Mouse (Mus musculus) heart, adult 2 months (tissue): ENCODE results near the gene Unc5b. TPM values are rescaled to one million over a fixed set of nuclear protein-coding genes. Genes with fewer than 3 reads are reported as not detected.
"Not testable (repeated sequence)": the region's sequence is repeated elsewhere in the genome, so short reads cannot be mapped to it uniquely, and the experiment has no call there.

Experiments
- DNase-seq, 2 experiments: peaks; one replicate each; pipeline ENCODE4 v3.0.0; 2021
- H3K27ac ChIP-seq: fragments of 200-600 bp; 2 replicates; pipeline ENCODE4 v1.8.1; 2022
- H3K27me3 ChIP-seq: fragments of 200-500 bp; 2 replicates; pipeline ENCODE4 v1.6.1; 2012; ENCODE audit warnings: mild to moderate bottlenecking, low read length, inconsistent platforms, mixed read lengths; ENCODE audit not compliant: control insufficient read depth, insufficient read depth
- H3K36me3 ChIP-seq: fragments of 200-500 bp; 2 replicates; pipeline ENCODE4 v1.6.1; 2012; ENCODE audit warnings: low read length, inconsistent platforms; ENCODE audit not compliant: control insufficient read depth, insufficient read depth
- H3K4me1 ChIP-seq: fragments of 200-500 bp; 2 replicates; pipeline ENCODE4 v1.6.1; 2011; ENCODE audit warnings: low read length; ENCODE audit not compliant: control insufficient read depth, insufficient read depth
- H3K4me3 ChIP-seq: fragments of 200-600 bp; 2 replicates; pipeline ENCODE4 v1.8.1; 2022
- H3K79me2 ChIP-seq: fragments of 200-500 bp; replicated peaks from 2 replicates; pipeline ENCODE4 v1.6.1; 2012; ENCODE audit warnings: mild to moderate bottlenecking, inconsistent platforms, low read length, moderate library complexity, mixed read lengths; ENCODE audit not compliant: control insufficient read depth, insufficient read depth
- H3K9ac ChIP-seq: fragments of 200-500 bp; 2 replicates; pipeline ENCODE4 v1.6.1; 2012; ENCODE audit warnings: low read depth, mild to moderate bottlenecking, control low read depth, inconsistent platforms, low read length, mixed read lengths
- CTCF ChIP-seq: fragments of 200-600 bp; IDR thresholded peaks from 2 replicates; pipeline ENCODE4 v1.8.1; 2022; ENCODE audit warnings: antibody characterized with exemption, mild to moderate bottlenecking, moderate library complexity
- EP300 ChIP-seq: fragments of 200-500 bp; IDR thresholded peaks from 2 replicates; pipeline ENCODE4 v1.6.1; 2011; ENCODE audit warnings: low read depth, low read length, control low read depth; ENCODE audit not compliant: insufficient read depth
- POLR2A ChIP-seq: fragments of 200-500 bp; IDR thresholded peaks from 2 replicates; pipeline ENCODE4 v1.6.1; 2011; ENCODE audit warnings: mild to moderate bottlenecking, low read depth, low read length, control low read depth; ENCODE audit not compliant: insufficient read depth
- WGBS: fragments of 180-500 bp; shearing (Covaris S2); methylation state at CpG from one replicate; pipeline ENCODE4 v1.1.7; 2018; 5-methylcytosine and 5-hydroxymethylcytosine counted together
- intact Hi-C: fragments of 180-260 bp; cut with DNase I; formaldehyde crosslinking; loops from one replicate; pipeline ENCODE4 v1.15.1; 2025
- long read RNA-seq: library from polyadenylated mRNA; stranded (forward); transcript quantifications from one replicate; pipeline ENCODE4 v2.0.0, GENCODE M21; 2021
- polyA plus RNA-seq: library from polyadenylated mRNA; depleted of rRNA; stranded (reverse); fragments of >200 nt; gene quantifications from 2 replicates; pipeline ENCODE4 v1.2.3, GENCODE M21; 2012; rRNA removed
- total RNA-seq, 2 experiments: library from RNA; stranded (reverse); gene quantifications; 2 replicates each; pipeline ENCODE4 v1.2.3; 2021

Unc5b gene
- total RNA-seq, result 10 to 100 TPM; 11.0 to 12.6 TPM
- polyA plus RNA-seq, result 12.2 and 15.0 TPM in 2 replicates
- long read RNA-seq, partial matches to known transcripts, result 0 of 1 reads
- long read RNA-seq, other reads (novel, unspliced or antisense), result 1 of 1 reads

- H3K4me1 ChIP-seq, result peaks cover 7% of the 10 kb centered on the region
- WGBS, result 1% methylated on average over 53 of the region's 53 CpGs
- 0 out of 2 replicates have a peak, but pooled peaks cover 2% of the 10 kb centered on the region for H3K79me2 ChIP-seq
- H3K27ac ChIP-seq, result peak within 1 kb of the TSS; percentile 93
- TF ChIP-seq EP300, result 0 out of 2 replicates have a peak, but pooled peaks have one; percentile 42
- TF ChIP-seq POLR2A, result peak; percentile 95
- peak; percentile 85 for TF ChIP-seq CTCF
- H3K27me3 ChIP-seq, result no peaks in the 10 kb centered on the region
- intact Hi-C loops, result loop anchor here (2.0 kb wide), 1 partner anchor 23 kb away; no protein-coding TSS in a partner anchor
- H3K4me3 ChIP-seq, result peak within 1 kb of the TSS; percentile 80
- DNase-seq, result peak; percentile 98 to 99
- H3K36me3 ChIP-seq, result no peaks in the 10 kb centered on the region
- H3K9ac ChIP-seq, result peak within 1 kb of the TSS; percentile 82
Observed at GRCm38 (mm10) chr10:60831379-60831778, at the start of gene Unc5b. Gene Unc5b (minus strand): TSS chr10:60831581.

DNA sequence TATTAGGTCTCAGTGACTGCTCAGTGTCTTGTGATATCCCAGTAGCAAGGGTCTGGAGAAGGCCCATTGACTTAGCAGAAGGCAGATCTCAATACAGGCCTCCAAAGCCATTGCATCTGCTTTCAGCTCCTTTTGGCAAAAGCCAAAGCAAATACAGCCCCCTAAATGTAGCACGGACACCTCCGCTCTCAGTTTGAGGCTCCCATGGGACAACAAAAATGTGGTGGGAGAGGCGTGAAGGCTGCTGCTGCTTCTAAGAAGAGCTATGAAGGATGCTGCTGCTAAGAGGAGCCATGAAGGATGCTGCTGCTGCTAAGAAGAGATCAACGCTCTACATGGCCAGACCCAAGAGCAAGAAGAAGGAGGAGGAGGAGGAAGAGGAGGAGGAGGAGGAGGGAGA, 48.4 kb upstream of the Unc5b start:
- DNase-seq, result no peak
- H3K4me3 ChIP-seq, result no peak overlapping the region
- WGBS, result 59% methylated on average over 4 of the region's 4 CpGs
- H3K4me1 ChIP-seq, result no peaks in the 10 kb centered on the region
- no peaks in the 10 kb centered on the region for H3K27me3 ChIP-seq
- intact Hi-C loops, result no loop called here
- TF ChIP-seq POLR2A, result no peak
- TF ChIP-seq CTCF, result no peak
- no peak for TF ChIP-seq EP300
- no peak overlapping the region for H3K27ac ChIP-seq
- H3K9ac ChIP-seq, result no peak overlapping the region
- no peaks in the 10 kb centered on the region for H3K36me3 ChIP-seq
- no peaks in the 10 kb centered on the region for H3K79me2 ChIP-seq

- 73% methylated on average over 5 of the region's 5 CpGs for WGBS
- intact Hi-C loops, result no loop called here
- Histone ChIP-seq H3K79me2 (no peaks in the 10 kb centered on the region), H3K9ac (no peak overlapping the region), H3K4me1 (no peaks in the 10 kb centered on the region), H3K4me3 (no peak overlapping the region), H3K27me3 (no peaks in the 10 kb centered on the region), H3K36me3 (no peaks in the 10 kb centered on the region), H3K27ac (no peak overlapping the region)
- no peak for TF ChIP-seq EP300
- TF ChIP-seq CTCF, result no peak
- no peak for TF ChIP-seq POLR2A
- DNase-seq, result no peak
Observed at GRCm38 (mm10) chr10:60877075-60877474, 45.7 kb upstream of the Unc5b start.

- TF ChIP-seq EP300, result no peak
- TF ChIP-seq POLR2A, result no peak
- no peak for TF ChIP-seq CTCF
- Histone ChIP-seq H3K79me2 (no peaks in the 10 kb centered on the region), H3K36me3 (no peaks in the 10 kb centered on the region), H3K9ac (no peak overlapping the region), H3K27ac (no peak overlapping the region), H3K27me3 (no peaks in the 10 kb centered on the region), H3K4me1 (no peaks in the 10 kb centered on the region), H3K4me3 (no peak overlapping the region)
- no peak for DNase-seq
- intact Hi-C loops, result no loop called here
- WGBS, result 87% methylated on average over 1 of the region's 1 CpGs
Observed at GRCm38 (mm10) chr10:60875011-60875410, 43.6 kb upstream of the Unc5b start.

- intact Hi-C loops, result no loop called here
- no peak overlapping the region for H3K9ac ChIP-seq
- no peaks in the 10 kb centered on the region for H3K36me3 ChIP-seq
- H3K4me1 ChIP-seq, result no peaks in the 10 kb centered on the region
- no peak for DNase-seq
- H3K79me2 ChIP-seq, result no peaks in the 10 kb centered on the region
- H3K27me3 ChIP-seq, result no peaks in the 10 kb centered on the region
- H3K27ac ChIP-seq, result no peak overlapping the region
- TF ChIP-seq EP300, result no peak
- no peak for TF ChIP-seq CTCF
- no peak for TF ChIP-seq POLR2A
- H3K4me3 ChIP-seq, result no peak overlapping the region
- 88% methylated on average over 6 of the region's 6 CpGs for WGBS
Observed at GRCm38 (mm10) chr10:60863318-60863717, 31.9 kb upstream of the Unc5b start.

DNA sequence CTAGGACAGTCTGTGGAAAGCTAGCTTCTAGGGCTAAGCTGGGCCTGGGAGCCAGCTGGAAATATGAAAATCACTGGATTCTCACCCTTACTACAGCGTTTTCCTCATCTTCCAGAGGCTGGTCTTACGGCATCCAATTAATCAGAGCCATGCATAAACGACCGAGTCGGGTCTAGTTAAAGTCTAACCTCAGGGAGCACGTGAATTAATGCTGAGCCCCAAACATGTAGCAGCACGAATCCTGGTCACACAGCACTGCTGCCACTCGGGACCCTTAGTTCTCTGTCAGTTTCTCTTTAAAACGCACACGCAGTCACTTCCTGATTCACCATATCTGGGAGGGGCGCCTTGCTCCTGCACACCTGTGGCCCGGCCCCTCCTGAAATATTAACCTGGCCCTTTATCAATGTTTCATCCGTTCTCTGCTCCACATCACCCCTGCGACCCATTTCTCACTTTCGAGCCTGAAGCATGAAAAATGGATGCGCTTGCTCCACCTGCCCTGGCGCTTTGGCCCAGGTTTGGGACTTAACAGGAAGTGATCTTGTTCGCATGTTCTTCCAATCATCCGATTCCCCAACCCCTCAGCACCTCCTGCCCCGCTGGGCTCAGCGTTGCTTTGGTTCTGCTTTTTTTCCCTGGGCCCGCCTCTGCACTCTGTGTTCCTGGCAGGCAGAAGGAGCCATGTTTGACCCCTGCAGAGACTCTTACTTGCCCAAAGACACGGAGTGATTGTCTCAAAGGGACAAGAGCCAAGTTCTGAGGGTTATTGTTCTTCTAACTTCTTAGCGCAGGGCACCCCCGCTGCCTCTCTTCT, 31.3 kb upstream of the Unc5b start:
- no peak overlapping the region for H3K27ac ChIP-seq
- 76% methylated on average over 25 of the region's 25 CpGs for WGBS
- TF ChIP-seq POLR2A (no peak), CTCF (no peak), EP300 (no peak)
- H3K36me3 ChIP-seq, result no peaks in the 10 kb centered on the region
- intact Hi-C loops, result no loop called here
- H3K27me3 ChIP-seq, result no peaks in the 10 kb centered on the region
- H3K79me2 ChIP-seq, result no peaks in the 10 kb centered on the region
- H3K4me1 ChIP-seq, result no peaks in the 10 kb centered on the region
- no peak overlapping the region for H3K4me3 ChIP-seq
- no peak for DNase-seq
- no peak overlapping the region for H3K9ac ChIP-seq

DNA sequence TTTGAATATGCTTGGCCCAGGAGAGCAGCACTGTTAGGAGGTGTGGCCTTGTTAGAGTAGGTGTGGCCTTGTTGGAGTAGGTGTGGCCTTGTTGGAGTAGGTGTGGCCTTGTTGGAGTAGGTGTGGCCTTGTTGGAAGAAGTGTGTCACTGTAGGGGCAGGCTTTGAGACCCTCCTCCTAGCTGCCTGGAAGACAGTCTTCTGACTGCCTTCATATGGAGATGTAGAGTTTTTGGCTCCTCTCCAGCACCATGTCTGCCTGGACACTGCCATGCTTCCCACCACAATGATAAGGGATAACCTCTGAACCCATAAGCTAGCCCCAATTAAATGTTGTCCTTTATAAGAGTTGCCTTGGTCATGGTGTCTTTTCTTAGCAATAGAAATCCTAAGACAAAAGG, 13.9 kb upstream of the Unc5b start:
- H3K4me1 ChIP-seq, intact Hi-C loops, H3K79me2 ChIP-seq: not testable (repeated sequence)

More for the DNA sequence above, 13.9 kb upstream of the Unc5b start:
- not testable (repeated sequence) for H3K9ac ChIP-seq, DNase-seq, H3K27ac ChIP-seq, H3K27me3 ChIP-seq, H3K4me3 ChIP-seq, H3K36me3 ChIP-seq
